Mouse (Mus musculus) spleen, adult 18-20 months (tissue): ENCODE data around the gene Klrc3.
A peak's percentile ranks its signal among the peaks of the same experiment; 100 is the strongest.
"Not testable (repeated sequence)": the region's sequence is repeated elsewhere in the genome, so short reads cannot be mapped to it uniquely, and the experiment has no call there.

Source experiments
- DNase-seq, 2 experiments: peaks; one replicate each; pipeline ENCODE4 v3.0.0; 2022; ENCODE audit warnings: mixed read lengths in 2 of 2

The Klrc3 gene

DNA sequence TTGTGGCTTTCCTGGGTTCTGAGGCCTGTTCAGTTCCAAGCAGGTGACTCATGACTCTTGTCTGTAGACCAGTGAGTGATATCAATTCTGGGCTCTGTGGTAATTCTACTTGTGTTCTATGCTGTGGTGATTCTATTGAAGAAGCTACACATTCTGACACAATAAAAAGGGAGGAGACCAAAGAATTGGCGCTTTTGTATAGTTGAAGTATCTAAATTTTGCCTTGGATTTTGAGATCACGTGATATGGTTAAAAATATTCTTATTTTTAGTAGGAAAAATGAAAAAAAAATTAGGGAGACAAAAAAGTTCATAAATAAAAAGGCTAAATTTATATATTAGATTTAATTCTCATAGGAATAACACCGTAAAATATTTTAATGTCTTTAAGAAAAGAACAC, at the start of gene Klrc3:
Klrc3 (minus strand) TSS at position 101 of the 400 bp plus-strand sequence.
- DNase-seq, result not testable (repeated sequence)

- not testable (repeated sequence) for DNase-seq
These were observed 48.3 kb upstream of the Klrc3 start for GRCm38 (mm10) chr6:129691436-129691835.

GRCm38 (mm10) chr6:129680379-129680778, 37.2 kb upstream of the Klrc3 start:
- peak in 1 of 2 experiments; percentile 7 for DNase-seq

DNA sequence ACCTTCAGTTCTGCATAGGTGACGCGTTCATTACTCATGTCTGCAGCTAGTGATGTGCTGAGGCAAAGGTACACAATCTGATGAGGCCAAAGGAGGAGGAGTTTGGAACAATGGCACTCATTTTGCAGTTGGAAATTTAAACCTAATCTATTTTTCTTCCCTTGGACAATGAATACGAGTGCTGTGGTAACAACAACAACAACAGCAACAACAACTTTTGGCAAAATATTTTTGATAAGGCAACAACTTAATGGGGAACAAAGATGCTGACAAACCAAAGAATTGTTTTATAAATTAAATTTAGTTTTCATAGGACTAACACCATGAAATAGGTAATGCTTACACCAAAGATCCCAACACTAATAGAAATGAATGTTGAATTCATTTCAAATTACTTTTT, 35.7 kb upstream of the Klrc3 start, which contains the start of gene Klrc1:
Klrc1 (minus strand) TSS at position 101 of the 400 bp plus-strand sequence.
- DNase-seq, result no peak

DNA sequence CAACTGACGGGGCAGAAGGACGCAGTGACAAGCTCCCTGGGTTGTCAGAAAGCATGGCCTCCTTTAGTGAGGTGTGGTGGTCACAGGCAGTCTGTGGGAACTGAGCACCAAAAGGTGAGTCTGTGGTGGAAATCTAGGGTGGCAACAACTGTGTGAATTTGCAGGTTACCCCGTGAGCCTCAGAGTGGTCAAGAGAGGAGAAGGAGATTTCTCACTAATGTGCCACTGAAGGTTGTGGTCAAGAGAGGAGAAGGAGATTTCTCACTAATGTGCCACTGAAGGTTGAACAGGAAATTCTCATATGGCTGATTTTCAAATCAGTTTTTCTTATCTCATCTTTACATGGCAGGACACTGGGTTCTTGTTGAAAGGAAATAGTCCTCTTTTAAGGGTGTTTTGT, 18.2 kb upstream of the Klrc3 start:
- not testable (repeated sequence) for DNase-seq

DNA sequence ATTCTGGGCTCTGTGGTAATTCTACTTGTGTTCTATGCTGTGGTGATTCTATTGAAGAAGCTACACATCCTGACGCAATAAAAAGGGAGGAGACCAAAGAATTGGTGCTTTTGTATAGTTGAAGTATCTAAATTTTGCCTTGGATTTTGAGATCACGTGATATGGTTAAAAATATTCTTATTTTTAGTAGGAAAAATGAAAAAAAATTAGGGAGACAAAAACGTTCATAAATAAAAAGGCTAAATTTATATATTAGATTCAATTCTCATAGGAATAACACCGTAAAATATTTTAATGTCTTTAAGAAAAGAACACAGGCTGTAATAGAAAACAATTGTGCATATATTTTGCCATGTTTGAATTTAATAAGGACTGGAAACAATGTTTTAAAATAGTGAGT, 17.5 kb upstream of the Klrc3 start, which contains the start of gene Klrc2:
Klrc2 (minus strand) TSS at position 101 of the 400 bp plus-strand sequence.
- DNase-seq, result not testable (repeated sequence)

DNA sequence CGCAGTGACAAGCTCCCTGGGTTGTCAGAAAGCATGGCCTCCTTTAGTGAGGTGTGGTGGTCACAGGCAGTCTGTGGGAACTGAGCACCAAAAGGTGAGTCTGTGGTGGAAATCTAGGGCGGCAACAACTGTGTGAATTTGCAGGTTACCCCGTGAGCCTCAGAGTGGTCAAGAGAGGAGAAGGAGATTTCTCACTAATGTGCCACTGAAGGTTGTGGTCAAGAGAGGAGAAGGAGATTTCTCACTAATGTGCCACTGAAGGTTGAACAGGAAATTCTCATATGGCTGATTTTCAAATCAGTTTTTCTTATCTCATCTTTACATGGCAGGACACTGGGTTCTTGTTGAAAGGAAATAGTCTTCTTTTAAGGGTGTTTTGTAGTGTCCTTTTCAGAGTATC, 917 bp upstream of the Klrc3 start:
- DNase-seq, result not testable (repeated sequence)

GRCm38 (mm10) chr6:129631046-129631445, 12.1 kb downstream of the Klrc3 start:
- DNase-seq, result not testable (repeated sequence)

- DNase-seq, result no peak
These were observed 19.4 kb downstream of the Klrc3 start, which contains the start of gene Klrk1 for GRCm38 (mm10) chr6:129623735-129624134. Gene Klrk1, minus strand, starts transcription at chr6:129623864.

DNA sequence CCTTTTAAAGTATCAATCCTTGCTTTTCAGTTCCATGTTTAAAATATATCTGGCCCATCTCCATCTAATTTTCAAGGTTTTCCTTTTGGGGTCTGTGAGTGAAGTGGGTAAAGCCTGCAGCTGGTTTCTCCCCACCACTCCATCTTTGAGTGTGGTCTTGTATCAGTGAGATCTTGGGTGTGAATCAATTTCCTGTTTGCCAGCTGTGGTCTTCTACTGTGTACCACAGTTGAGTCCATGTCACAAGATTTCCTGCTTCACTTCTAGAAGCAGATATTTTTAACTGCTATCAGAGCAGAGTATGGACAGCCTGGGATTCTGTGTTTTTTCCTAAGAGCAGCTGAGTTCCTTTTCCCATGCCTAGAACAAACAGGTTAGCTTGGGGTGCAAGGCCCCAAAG, 34.8 kb downstream of the Klrc3 start:
- no peak for DNase-seq

- DNase-seq, result no peak
These were observed 51.6 kb downstream of the Klrc3 start, which contains the start of gene Klrd1 for GRCm38 (mm10) chr6:129591508-129591907. Gene Klrd1, plus strand, starts transcription at chr6:129591782.
